Mouse (Mus musculus) hindlimb bud, embryonic 11.5 days (tissue): ENCODE measurements at regions not wholly inside any gene's neighbourhood (a gene's known extent, or its start where the extent isn't known, plus 50 kb on each side); places are given as distances from the start of the nearest gene placed in this dataset.
"Not testable (repeated sequence)": the region's sequence is repeated elsewhere in the genome, so short reads cannot be mapped to it uniquely, and the experiment has no call there.

Source experiments
- DNase-seq: peaks from one replicate; pipeline ENCODE4 v3.0.0-alpha.2; 2012; ENCODE audit warnings: low read depth, low spot score; ENCODE audit errors: extremely low spot score

GRCm38 (mm10) chr9:78769168-78769567 is 153.8 kb downstream of the Cd109 start:
- DNase-seq, result no peak

- no peak for DNase-seq
Measured at GRCm38 (mm10) chr9:78773936-78774335, 158.6 kb downstream of the Cd109 start.

DNA sequence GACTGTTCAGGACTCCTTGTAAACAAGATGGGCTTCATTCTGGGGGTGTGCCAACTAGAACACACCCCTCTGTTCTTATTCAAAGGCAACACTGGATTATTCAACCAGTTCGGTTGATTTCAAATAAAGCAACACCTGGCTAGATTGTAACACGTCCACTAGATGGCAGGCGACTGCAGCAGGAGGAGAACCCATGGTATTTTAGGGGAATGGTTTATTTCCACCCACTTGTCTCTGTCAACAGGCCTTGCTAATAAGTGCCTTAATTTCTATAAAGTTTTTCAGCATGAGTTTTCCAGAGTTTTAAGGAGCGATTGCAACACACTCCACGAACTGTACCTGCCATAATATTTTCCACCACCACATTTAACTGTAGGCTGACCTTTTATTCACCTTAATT is 160.1 kb downstream of the Cd109 start:
- DNase-seq, result no peak

GRCm38 (mm10) chr9:78780595-78780994 is 165.2 kb downstream of the Cd109 start:
- DNase-seq, result no peak

- DNase-seq, result no peak
Measured at GRCm38 (mm10) chr9:78782297-78782696, 167.0 kb downstream of the Cd109 start.

- no peak for DNase-seq
Measured at GRCm38 (mm10) chr9:78782860-78783259, 167.5 kb downstream of the Cd109 start.

DNA sequence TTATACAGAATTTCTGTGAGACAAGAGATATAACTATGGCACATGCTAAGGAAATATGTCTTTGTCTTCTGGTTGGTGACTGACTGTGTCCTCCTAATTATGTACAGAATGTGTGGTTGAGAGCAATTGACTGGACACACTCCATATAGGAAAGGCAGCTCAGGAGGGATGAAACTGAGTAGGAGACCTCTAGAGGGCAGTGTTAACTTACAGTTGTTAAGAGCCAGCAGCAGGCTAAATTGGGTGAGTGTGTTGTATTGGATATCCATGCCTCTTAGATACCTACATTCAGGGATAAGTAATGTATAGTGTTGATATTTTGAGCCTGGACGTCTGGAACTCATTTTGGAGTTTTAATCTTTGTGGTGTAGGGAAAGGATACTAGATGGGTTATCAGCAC is 172.5 kb downstream of the Cd109 start:
- DNase-seq, result no peak

- no peak for DNase-seq
Measured at GRCm38 (mm10) chr9:78789703-78790102, 174.4 kb downstream of the Cd109 start.

- no peak for DNase-seq
Measured at GRCm38 (mm10) chr9:78790155-78790554, 174.8 kb downstream of the Cd109 start.

- DNase-seq, result no peak
Measured at GRCm38 (mm10) chr9:78795801-78796200, 180.5 kb downstream of the Cd109 start.

GRCm38 (mm10) chr9:78817221-78817620 is 201.9 kb downstream of the Cd109 start:
- no peak for DNase-seq

DNA sequence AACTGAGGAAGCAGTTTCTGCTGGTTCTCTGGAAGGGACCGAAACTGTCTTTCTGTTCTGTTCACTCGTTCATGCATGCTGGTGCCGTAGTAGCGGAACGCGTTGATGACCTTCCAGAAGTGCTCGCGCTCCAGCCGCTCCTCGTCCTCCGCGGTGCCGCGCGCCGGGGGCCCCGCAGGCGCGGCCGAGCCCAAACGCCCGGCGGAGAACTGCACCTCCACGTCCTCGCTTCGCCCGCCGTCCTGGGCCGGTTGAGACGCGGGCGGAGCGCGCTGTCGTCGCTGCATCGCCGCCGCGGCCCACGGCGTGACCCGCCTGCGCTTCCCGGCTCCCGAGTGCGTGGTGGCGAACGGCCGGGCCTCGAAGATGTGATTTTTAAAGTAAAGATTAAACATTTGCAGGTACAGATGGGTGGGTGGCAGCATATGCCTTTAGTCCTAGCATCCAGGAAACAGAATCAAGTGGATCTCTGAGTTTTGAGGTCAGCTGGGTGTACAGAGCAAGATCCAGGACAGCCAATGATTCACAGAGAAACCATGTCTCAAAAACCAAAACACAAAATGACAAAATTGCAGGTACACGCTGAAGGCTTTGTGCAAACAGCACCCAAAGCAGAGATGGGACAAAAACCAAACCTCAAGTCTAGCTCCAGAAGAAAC is 206.3 kb downstream of the Cd109 start:
- not testable (repeated sequence) for DNase-seq

- peak; percentile 54 for DNase-seq
Measured at GRCm38 (mm10) chr9:78844969-78845683, 229.8 kb downstream of the Cd109 start.

GRCm38 (mm10) chr9:78846110-78846509 is 230.8 kb downstream of the Cd109 start:
- DNase-seq, result no peak

DNA sequence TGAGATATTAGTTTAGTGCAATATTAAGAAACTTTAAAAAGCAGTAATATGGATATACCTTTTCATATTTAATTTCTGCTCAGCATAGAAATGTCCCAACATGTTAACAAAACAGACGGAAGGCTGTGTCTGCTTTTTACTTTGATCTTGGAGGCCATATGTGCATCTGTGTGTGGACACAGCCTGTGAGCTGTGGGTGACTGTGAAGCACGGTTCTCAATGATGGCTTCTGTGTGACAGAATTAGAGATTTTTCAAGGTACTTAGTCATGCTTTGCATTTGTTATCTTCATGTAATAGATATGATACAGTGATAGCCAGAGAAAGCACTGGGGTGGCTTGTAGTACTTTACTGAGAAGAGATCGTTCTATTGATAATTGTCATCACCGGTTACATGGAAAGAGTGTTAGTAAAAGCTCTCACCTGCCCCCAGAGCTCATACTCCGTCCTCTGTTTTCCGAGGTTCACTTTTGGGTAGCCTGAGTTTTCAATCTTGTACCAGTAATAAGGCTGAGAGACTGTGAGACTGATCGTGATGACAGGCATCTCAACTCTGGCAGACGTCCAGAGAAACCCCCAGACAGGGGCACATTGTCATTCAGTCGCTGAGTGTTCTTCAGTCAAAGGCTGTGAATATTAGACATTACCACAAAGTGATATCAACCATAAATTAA is 232.7 kb downstream of the Cd109 start:
- DNase-seq, result no peak

DNA sequence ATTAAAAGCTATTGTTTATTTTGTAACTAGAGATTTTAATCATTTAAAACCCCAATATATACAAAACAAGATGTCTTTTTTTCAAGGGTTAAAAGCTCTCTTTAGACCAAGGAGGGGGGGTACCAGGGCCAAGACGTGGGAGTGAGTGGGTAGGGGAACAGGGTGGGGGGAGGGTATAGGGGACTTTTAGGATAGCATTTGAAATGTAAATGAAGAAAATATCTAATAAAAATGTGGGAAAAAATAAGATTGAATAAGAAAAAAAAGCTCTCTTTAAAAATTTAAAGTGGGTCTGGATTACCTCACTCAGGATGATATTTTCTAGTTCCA is 233.2 kb downstream of the Cd109 start:
- DNase-seq, result not testable (repeated sequence)

DNA sequence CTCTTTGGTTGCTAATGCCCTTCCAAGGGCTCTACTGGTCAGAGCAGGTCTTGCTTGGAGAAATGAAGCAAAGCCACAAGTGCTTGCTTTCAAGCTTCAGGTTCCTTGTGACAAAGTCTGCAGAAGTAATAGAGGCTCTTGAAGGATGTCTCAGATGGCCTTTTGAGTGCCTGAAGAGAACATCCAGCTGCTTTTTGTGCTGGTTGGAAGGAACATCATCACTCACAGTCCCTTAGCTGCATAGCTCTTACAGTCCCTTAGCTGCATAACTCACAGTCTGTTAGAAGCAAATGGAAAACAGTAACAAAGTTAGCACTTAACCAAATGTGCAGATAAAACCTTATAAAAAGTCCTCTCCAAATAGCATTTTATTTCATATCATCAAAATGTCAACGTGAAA is 241.6 kb downstream of the Cd109 start:
- no peak for DNase-seq

DNA sequence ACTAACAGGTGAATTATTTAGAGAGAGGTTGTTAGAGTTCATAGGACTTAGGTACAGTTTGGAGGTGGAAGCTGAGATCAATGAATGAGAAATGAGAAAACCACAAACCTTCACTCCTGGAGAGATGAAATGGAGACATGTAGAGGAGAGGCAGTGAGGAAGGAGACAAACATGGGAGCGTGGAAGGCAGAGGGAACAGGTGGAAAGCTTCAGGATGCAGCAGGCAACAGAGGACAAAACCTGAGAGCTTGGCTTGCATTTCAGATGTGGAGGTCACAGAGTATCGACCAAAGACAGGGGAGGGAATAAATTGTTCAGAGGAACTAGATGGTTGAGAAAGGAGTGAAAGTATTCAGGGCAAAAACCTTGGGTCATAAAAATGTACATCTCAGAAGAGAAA is 244.6 kb downstream of the Cd109 start:
- no peak for DNase-seq

- DNase-seq, result no peak
Measured at GRCm38 (mm10) chr9:78872561-78872960, 257.2 kb downstream of the Cd109 start.

GRCm38 (mm10) chr9:78879955-78880642 is 264.8 kb downstream of the Cd109 start:
- no peak for DNase-seq

DNA sequence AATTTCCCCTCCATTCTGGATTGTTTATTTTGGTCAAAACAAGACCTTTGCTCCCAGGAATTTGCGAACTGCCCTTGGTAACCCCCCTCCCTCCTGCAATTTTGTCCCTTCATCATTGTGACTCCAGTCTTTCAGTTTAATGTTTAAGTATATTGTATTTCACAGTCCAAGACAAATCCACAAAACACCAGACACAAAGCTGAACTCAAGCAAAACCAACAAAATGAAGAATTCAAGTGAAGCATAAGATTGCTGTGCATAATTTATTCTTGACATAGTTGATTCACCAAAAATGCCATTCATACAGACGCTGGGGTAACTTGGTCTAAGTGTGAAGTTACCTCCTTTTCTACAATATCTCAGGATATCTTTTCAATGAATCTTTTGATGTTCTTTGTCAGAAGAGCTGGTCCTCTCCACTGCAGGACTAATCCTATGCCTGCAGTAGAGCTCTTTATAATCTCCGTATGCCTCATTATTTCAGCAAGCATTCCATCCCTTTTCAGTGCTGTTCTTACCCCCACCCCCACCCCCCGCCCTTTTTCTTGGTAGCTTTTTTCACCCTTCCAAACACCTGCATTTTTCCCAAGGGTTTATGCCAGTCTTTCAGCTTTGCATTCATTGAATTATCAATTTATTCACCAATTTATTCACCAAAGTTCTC is 265.4 kb downstream of the Cd109 start:
- no peak for DNase-seq
